ENCODE assay signal across 22 mouse cellular contexts in genomic region chr19:57182938-57183720, GRCm38 (mm10).
DNase-seq lines count a peak whose midpoint lies in the region; ATAC-seq and TF ChIP-seq lines count a peak whose summit lies in the region.
"Had no signal": no experiment of that assay in that cellular context is flagged by ENCODE, and none has a peak within 500 bp of the region (broad histone marks: within the 10 kb centered on the region; RNA-seq: fewer than 3 reads in every experiment).

No protein-coding gene starts in this region.

- H3K9me3 ChIP-seq in heart, embryonic 10.5 days = no peaks in the 10 kb centered on the region
- H3K9me3 ChIP-seq in liver, embryonic 12.5 days (replicated peaks) = no peaks in the 10 kb centered on the region
- H3K9me3 ChIP-seq in stomach, postnatal 0 days (ENCODE audit: control insufficient read depth, low read length) = no peaks in the 10 kb centered on the region
- H3K9me3 ChIP-seq: embryonic facial prominence, embryonic 12.5 days; limb, embryonic 10.5 days; midbrain, embryonic 12.5 days had no signal

- TF ChIP-seq POLR2A in liver, adult 2 months (IDR thresholded peaks at IDR 0.05; ENCODE audit: extremely low read depth, insufficient read depth, low read length) = no peak

- no peak for DNase-seq in heart, embryonic 10.5 days (ENCODE audit: low spot score)
- DNase-seq in heart, postnatal 36 days = no peak
- no peak for DNase-seq in liver, adult 2 months (ENCODE audit: extremely low read depth, low read depth, low spot score)
- DNase-seq in liver = no peak
- no peak for DNase-seq in stomach, postnatal 0 days (ENCODE audit: low spot score)
- DNase-seq in adrenal gland, adult 8-10 months = no peak
- DNase-seq: cerebellum, adult 9-10 months; gastrocnemius, postnatal 14 days; heart, postnatal 10 days; kidney, postnatal 4 days; layer of hippocampus, adult 9-11 months; retina, postnatal 1 day; right cerebral cortex, postnatal 4 days; thymus, postnatal 36 days had no signal

- 47% methylated on average over 13 of the region's 13 CpGs for WGBS in heart, embryonic 10.5 days
- 89% methylated on average over 13 of the region's 13 CpGs for WGBS in liver, adult 2 months
- WGBS in liver, embryonic 12.5 days (ENCODE audit: insufficient replicate concordance) = 63% methylated on average over 13 of the region's 13 CpGs
- 63% methylated on average over 13 of the region's 13 CpGs for WGBS in stomach, postnatal 0 days

- H3K4me3 ChIP-seq in heart, embryonic 10.5 days = no peak overlapping the region
- no peak overlapping the region for H3K4me3 ChIP-seq in liver, adult 2 months (ENCODE audit: insufficient read depth, low read depth, low read length)
- no peak overlapping the region for H3K4me3 ChIP-seq in liver, embryonic 12.5 days
- no peak overlapping the region for H3K4me3 ChIP-seq in stomach, postnatal 0 days (ENCODE audit: low read depth, low read length)
- H3K4me3 ChIP-seq: embryonic facial prominence, embryonic 12.5 days; erythroblast, embryonic 14.5 days; limb, embryonic 10.5 days; midbrain, embryonic 12.5 days had no signal

- H3K27me3 ChIP-seq in heart, embryonic 10.5 days (ENCODE audit: insufficient read depth, poor library complexity, severe bottlenecking) = no peaks in the 10 kb centered on the region
- H3K27me3 ChIP-seq in liver, adult 2 months (ENCODE audit: control insufficient read depth, insufficient read depth, low read length) = no peaks in the 10 kb centered on the region
- no peaks in the 10 kb centered on the region for H3K27me3 ChIP-seq in liver, embryonic 12.5 days (replicated peaks)
- H3K27me3 ChIP-seq in stomach, postnatal 0 days (ENCODE audit: control insufficient read depth, insufficient read depth, low read length) = no peaks in the 10 kb centered on the region
- H3K27me3 ChIP-seq: CH12.LX; embryonic facial prominence, embryonic 12.5 days; midbrain, embryonic 12.5 days had no signal

- H3K27ac ChIP-seq in heart, embryonic 10.5 days = 0 out of 2 replicates have a peak overlapping the region, but pooled peaks have one; percentile 68
- peak overlapping the region; percentile 92 for H3K27ac ChIP-seq in liver, adult 2 months (replicated peaks; ENCODE audit: insufficient read depth, low read depth, low read length)
- H3K27ac ChIP-seq in liver, embryonic 12.5 days = peak overlapping the region; percentile 66
- H3K27ac ChIP-seq in stomach, postnatal 0 days (replicated peaks) = peak overlapping the region; percentile 81
- H3K27ac ChIP-seq: embryonic facial prominence, embryonic 12.5 days; hindbrain, embryonic 14.5 days; midbrain, embryonic 12.5 days had no signal

- no peak for TF ChIP-seq CTCF in liver, adult 2 months (IDR thresholded peaks at IDR 0.05; ENCODE audit: low read depth, low read length)
- TF ChIP-seq CTCF in stomach, postnatal 0 days (IDR thresholded peaks at IDR 0.05; ENCODE audit: low read depth) = no peak

- intact Hi-C loops in heart, postnatal 36 days (cut with DNase I) = no loop called here

- 0 out of 2 replicates have a peak, but pooled peaks cover 6% of the 10 kb centered on the region for H3K36me3 ChIP-seq in heart, embryonic 10.5 days
- no peaks in the 10 kb centered on the region for H3K36me3 ChIP-seq in liver, adult 2 months (ENCODE audit: control insufficient read depth, insufficient read depth, low read length)
- H3K36me3 ChIP-seq in liver, embryonic 12.5 days = no peaks in the 10 kb centered on the region
- H3K36me3 ChIP-seq in stomach, postnatal 0 days (ENCODE audit: control insufficient read depth, insufficient read depth, low read length) = no peaks in the 10 kb centered on the region
- H3K36me3 ChIP-seq: embryonic facial prominence, embryonic 12.5 days; limb, embryonic 10.5 days; midbrain, embryonic 12.5 days had no signal

- no peak for TF ChIP-seq EP300 in stomach, postnatal 0 days (optimal IDR thresholded peaks at IDR 0.05)

- H3K4me2 ChIP-seq in liver, embryonic 12.5 days = no peak overlapping the region
- no peak overlapping the region for H3K4me2 ChIP-seq in stomach, postnatal 0 days (replicated peaks; ENCODE audit: low read depth)
- H3K4me2 ChIP-seq: embryonic facial prominence, embryonic 12.5 days; hindbrain, embryonic 14.5 days; midbrain, embryonic 12.5 days had no signal

- ATAC-seq in liver, embryonic 12.5 days = no peak
- ATAC-seq in stomach, postnatal 0 days (ENCODE audit: low FRiP score, low TSS enrichment) = no peak
- ATAC-seq: forebrain, embryonic 14.5 days had no signal

- peaks cover 13% of the 10 kb centered on the region for H3K79me2 ChIP-seq in liver, adult 2 months (ENCODE audit: control insufficient read depth, insufficient read depth, low read length)

- no peak overlapping the region for H3K9ac ChIP-seq in liver, adult 2 months (ENCODE audit: low read depth, low read length)
- no peak overlapping the region for H3K9ac ChIP-seq in liver, embryonic 12.5 days
- H3K9ac ChIP-seq in stomach, postnatal 0 days (ENCODE audit: low read length) = no peak overlapping the region
- H3K9ac ChIP-seq: embryonic facial prominence, embryonic 12.5 days; hindbrain, embryonic 14.5 days; midbrain, embryonic 12.5 days had no signal

- H3K4me1 ChIP-seq in heart, embryonic 10.5 days = peaks cover 84% of the 10 kb centered on the region
- peaks cover 23% of the 10 kb centered on the region for H3K4me1 ChIP-seq in liver, adult 2 months (ENCODE audit: control insufficient read depth, insufficient read depth, low read length)
- peaks cover 13% of the 10 kb centered on the region; the same call in 1 of the 2 replicates for H3K4me1 ChIP-seq in liver, embryonic 12.5 days
- peaks cover 4% of the 10 kb centered on the region; the same call in 1 of the 2 replicates for H3K4me1 ChIP-seq in stomach, postnatal 0 days (replicated peaks; ENCODE audit: control insufficient read depth, insufficient read depth)
- H3K4me1 ChIP-seq: midbrain, embryonic 12.5 days had no signal
